Mouse (Mus musculus) stomach, embryonic 15.5 days (tissue): ENCODE data around the gene Olfr582. TPM values are rescaled to one million over a fixed set of nuclear protein-coding genes. Genes with fewer than 3 reads are reported as not detected.

Experiments
- ATAC-seq: fragments of 200-750 bp; cut with Nextera tagmentation; 2 replicates; pipeline ENCODE4 v1.8.0; 2017; ENCODE audit warnings: low read depth, moderate number of reproducible peaks, moderate TSS enrichment; ENCODE audit not compliant: insufficient read depth, low FRiP score
- H3K27ac ChIP-seq: fragments of 300-500 bp; sonication (generic); 2 replicates; pipeline ENCODE4 v1.5.1; 2015; ENCODE audit warnings: mild to moderate bottlenecking, inconsistent platforms
- H3K27me3 ChIP-seq: fragments of 300-500 bp; sonication (generic); replicated peaks from 2 replicates; pipeline ENCODE4 v1.6.1; 2015; ENCODE audit warnings: inconsistent platforms
- H3K36me3 ChIP-seq: fragments of 300-500 bp; sonication (generic); 2 replicates; pipeline ENCODE4 v1.6.1; 2015; ENCODE audit warnings: inconsistent platforms
- H3K4me1 ChIP-seq: fragments of 300-500 bp; sonication (generic); 2 replicates; pipeline ENCODE4 v1.6.1; 2015; ENCODE audit warnings: inconsistent platforms
- H3K4me2 ChIP-seq: fragments of 300-500 bp; sonication (generic); 2 replicates; pipeline ENCODE4 v1.6.1; 2015; ENCODE audit warnings: mild to moderate bottlenecking, inconsistent platforms
- H3K4me3 ChIP-seq: fragments of 300-500 bp; sonication (generic); replicated peaks from 2 replicates; pipeline ENCODE4 v1.5.1; 2015; ENCODE audit warnings: inconsistent platforms
- H3K9ac ChIP-seq: fragments of 300-500 bp; sonication (generic); 2 replicates; pipeline ENCODE4 v1.6.1; 2015; ENCODE audit warnings: inconsistent platforms
- H3K9me3 ChIP-seq: fragments of 300-500 bp; sonication (generic); 2 replicates; pipeline ENCODE4 v1.6.1; 2016; ENCODE audit warnings: inconsistent platforms
- WGBS: fragments of 180-500 bp; shearing (Covaris S2); methylation state at CpG from one replicate; pipeline ENCODE4 v1.1.7; 2015; 5-methylcytosine and 5-hydroxymethylcytosine counted together
- polyA plus RNA-seq: library from polyadenylated mRNA; unstranded; fragments of >200 nt; fragmentation: Nextera tagmentation; extraction: Ambion mirVana; gene quantifications from 2 replicates; pipeline ENCODE4 v1.2.1, GENCODE M21; 2015

The Olfr582 gene
- not detected in 2 replicates for polyA plus RNA-seq

- H3K27me3 ChIP-seq, result no peaks in the 10 kb centered on the region
- no peak for ATAC-seq
- H3K4me1 ChIP-seq, result no peaks in the 10 kb centered on the region
These were observed at the start of gene Olfr582 for GRCm38 (mm10) chr7:103037724-103038123. TSS of gene Olfr582 (plus strand) at chr7:103038024.

GRCm38 (mm10) chr7:102989224-102989623 lies 48.6 kb upstream of the Olfr582 start, which contains the start of gene Olfr578:
TSS of gene Olfr578 (minus strand) at chr7:102989324.
- Histone ChIP-seq H3K4me3 (no peak within 1 kb of the TSS), H3K4me1 (no peaks in the 10 kb centered on the region), H3K9ac (no peak within 1 kb of the TSS), H3K27ac (no peak within 1 kb of the TSS), H3K9me3 (no peaks in the 10 kb centered on the region), H3K4me2 (no peak within 1 kb of the TSS), H3K27me3 (no peaks in the 10 kb centered on the region), H3K36me3 (no peaks in the 10 kb centered on the region)
- no peak for ATAC-seq
- 68% methylated on average over 3 of the region's 3 CpGs for WGBS

More at GRCm38 (mm10) chr7:103037724-103038123, at the start of gene Olfr582:
- no peak within 1 kb of the TSS for H3K9ac ChIP-seq
- H3K4me2 ChIP-seq, result no peak within 1 kb of the TSS
- no peak within 1 kb of the TSS for H3K27ac ChIP-seq
- no peaks in the 10 kb centered on the region for H3K36me3 ChIP-seq
- no peaks in the 10 kb centered on the region for H3K9me3 ChIP-seq
- H3K4me3 ChIP-seq, result no peak within 1 kb of the TSS

- Histone ChIP-seq H3K27me3 (no peaks in the 10 kb centered on the region), H3K27ac (no peak within 1 kb of the TSS), H3K4me1 (no peaks in the 10 kb centered on the region), H3K4me2 (no peak within 1 kb of the TSS), H3K4me3 (no peak within 1 kb of the TSS), H3K9ac (no peak within 1 kb of the TSS), H3K9me3 (no peaks in the 10 kb centered on the region), H3K36me3 (no peaks in the 10 kb centered on the region)
- WGBS, result 77% methylated on average over 1 of the region's 1 CpGs
- no peak for ATAC-seq
These were observed 13.2 kb downstream of the Olfr582 start, which contains the start of gene Olfr583 for GRCm38 (mm10) chr7:103051000-103051399. TSS of gene Olfr583 (plus strand) at chr7:103051300.

- Histone ChIP-seq H3K9me3 (no peaks in the 10 kb centered on the region), H3K4me3 (no peak within 1 kb of the TSS), H3K36me3 (no peaks in the 10 kb centered on the region), H3K27me3 (no peaks in the 10 kb centered on the region), H3K9ac (no peak within 1 kb of the TSS), H3K27ac (no peak within 1 kb of the TSS), H3K4me2 (no peak within 1 kb of the TSS), H3K4me1 (no peaks in the 10 kb centered on the region)
- ATAC-seq, result no peak
- 75% methylated on average over 1 of the region's 1 CpGs for WGBS
These were observed 43.8 kb downstream of the Olfr582 start, which contains the start of gene Olfr584 for GRCm38 (mm10) chr7:103081585-103081984. TSS of gene Olfr584 (plus strand) at chr7:103081885.

Other genes starting within 250 kb of the Olfr582 start
- gene Olfr564, start 234.5 kb upstream of the Olfr582 start, polyA plus RNA-seq, result not detected in 2 replicates
- not detected in 2 replicates for gene Olfr566, start 179.3 kb upstream of the Olfr582 start, polyA plus RNA-seq
- gene Olfr568, start 160.9 kb upstream of the Olfr582 start, polyA plus RNA-seq, result not detected in 2 replicates
- not detected in 2 replicates for gene Olfr569, start 147.1 kb upstream of the Olfr582 start, polyA plus RNA-seq
- not detected in 2 replicates for gene Olfr570, start 143.4 kb upstream of the Olfr582 start, polyA plus RNA-seq
- gene Olfr571, start 120.5 kb upstream of the Olfr582 start, polyA plus RNA-seq, result not detected in 2 replicates
- gene Olfr572, start 113.6 kb upstream of the Olfr582 start, polyA plus RNA-seq, result not detected in 2 replicates
- not detected in 2 replicates for gene Olfr573-ps1, start 95.4 kb upstream of the Olfr582 start, polyA plus RNA-seq
- gene Olfr574, start 89.6 kb upstream of the Olfr582 start, polyA plus RNA-seq, result not detected in 2 replicates
- not detected in 2 replicates for gene Olfr575, start 79.2 kb upstream of the Olfr582 start, polyA plus RNA-seq
- gene Olfr576, start 75.4 kb upstream of the Olfr582 start, polyA plus RNA-seq, result not detected in 2 replicates
- not detected in 2 replicates for gene Olfr577, start 62.1 kb upstream of the Olfr582 start, polyA plus RNA-seq
- gene Olfr578, start 48.7 kb upstream of the Olfr582 start, polyA plus RNA-seq, result not detected in 2 replicates
- not detected in 2 replicates for gene Olfr583, start 13.3 kb downstream of the Olfr582 start, polyA plus RNA-seq
- gene Olfr584, start 43.9 kb downstream of the Olfr582 start, polyA plus RNA-seq, result not detected in 2 replicates
- gene Olfr585, start 59.7 kb downstream of the Olfr582 start, polyA plus RNA-seq, result not detected in 2 replicates
- not detected in 2 replicates for gene Olfr586, start 87.6 kb downstream of the Olfr582 start, polyA plus RNA-seq
- gene Olfr588-ps1, start 102.9 kb downstream of the Olfr582 start, polyA plus RNA-seq, result not detected in 2 replicates
- not detected in 2 replicates for gene Olfr589, start 118.3 kb downstream of the Olfr582 start, polyA plus RNA-seq
- gene Olfr591, start 140.3 kb downstream of the Olfr582 start, polyA plus RNA-seq, result not detected in 2 replicates
- gene Olfr592, start 146.8 kb downstream of the Olfr582 start, polyA plus RNA-seq, result not detected in 2 replicates
- not detected in 2 replicates for gene Olfr593, start 173.8 kb downstream of the Olfr582 start, polyA plus RNA-seq
- gene Olfr594, start 179.0 kb downstream of the Olfr582 start, polyA plus RNA-seq, result not detected in 2 replicates
- not detected in 2 replicates for gene Usp17ld, start 214.5 kb downstream of the Olfr582 start, polyA plus RNA-seq